Mouse (Mus musculus) v-Abl transformed pro-B cells (cell line): ENCODE results near the gene Rwdd4a.

ENCODE experiments used
- in situ Hi-C, 2 experiments: fragments of 400-800 bp; cut with MboI; formaldehyde crosslinking; loops; one replicate each; pipeline ENCODE4 v1.15.1; 2025; ENCODE audit not compliant: unreplicated experiment in 2 of 2

Rwdd4a gene

GRCm38 (mm10) chr8:47533344-47534125, at the start of gene Rwdd4a, which contains the start of gene Trappc11:
Gene Rwdd4a, plus strand, starts transcription at chr8:47533664.
Gene Trappc11, minus strand, starts transcription at chr8:47533470.
- in situ Hi-C loops, result loop anchor here (5.0 to 25.0 kb wide), 6 partner anchors 144 to 1571 kb away; partner anchors contain the start of genes Cdkn2aip (in 2 of the 2), Ing2 (in 2 of the 2), 1700029J07Rik (in 1 of the 2) and Lrp2bp (in 1 of the 2)

- in situ Hi-C loops, result no loop called here
Measured at GRCm38 (mm10) chr8:47487231-47487630, 46.2 kb upstream of the Rwdd4a start.

DNA sequence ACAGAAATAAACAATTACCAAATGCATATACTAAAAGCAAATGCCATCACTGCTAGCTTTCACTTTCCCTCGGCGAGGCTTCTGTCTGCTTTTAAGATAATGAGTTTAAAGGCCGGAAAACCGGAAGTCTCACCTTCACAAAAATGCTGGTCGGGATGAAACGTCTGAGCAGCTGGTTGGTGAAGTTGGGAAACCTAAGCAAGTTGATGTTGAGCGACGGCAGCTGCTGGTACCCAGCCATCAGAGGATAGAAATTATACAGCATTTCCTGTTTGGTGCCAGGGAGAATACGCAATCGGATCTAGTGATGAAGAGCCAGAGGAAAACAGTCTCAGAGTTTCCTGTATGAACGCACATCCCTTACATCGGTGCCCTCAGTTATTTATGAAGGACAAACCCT, 40.4 kb upstream of the Rwdd4a start:
- in situ Hi-C loops, result no loop called here

GRCm38 (mm10) chr8:47494602-47495153, 38.8 kb upstream of the Rwdd4a start:
- in situ Hi-C loops, result no loop called here

- in situ Hi-C loops, result no loop called here
Measured at GRCm38 (mm10) chr8:47495428-47495827, 38.0 kb upstream of the Rwdd4a start.

DNA sequence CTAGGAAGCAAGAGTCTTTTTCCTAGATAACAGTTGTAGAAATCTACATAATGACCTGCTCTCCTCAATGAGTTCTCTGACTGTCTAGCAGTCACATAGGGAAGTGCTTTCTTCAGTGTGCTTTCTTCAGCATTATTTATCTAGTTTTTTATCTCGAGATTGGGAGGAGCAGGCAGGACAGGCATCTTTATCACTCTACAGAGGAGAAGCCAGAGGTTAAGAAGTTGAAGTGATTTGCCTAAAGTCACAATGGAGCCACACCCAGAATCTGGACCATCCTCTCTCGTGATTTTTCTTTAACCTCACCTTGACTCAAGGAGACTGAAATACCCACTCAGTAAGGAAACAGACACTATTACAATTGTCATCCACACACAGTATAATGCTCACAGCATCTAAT, 31.5 kb upstream of the Rwdd4a start:
- in situ Hi-C loops, result no loop called here

GRCm38 (mm10) chr8:47502546-47502945, 30.9 kb upstream of the Rwdd4a start:
- in situ Hi-C loops, result no loop called here

GRCm38 (mm10) chr8:47505431-47505830, 28.0 kb upstream of the Rwdd4a start:
- in situ Hi-C loops, result no loop called here

DNA sequence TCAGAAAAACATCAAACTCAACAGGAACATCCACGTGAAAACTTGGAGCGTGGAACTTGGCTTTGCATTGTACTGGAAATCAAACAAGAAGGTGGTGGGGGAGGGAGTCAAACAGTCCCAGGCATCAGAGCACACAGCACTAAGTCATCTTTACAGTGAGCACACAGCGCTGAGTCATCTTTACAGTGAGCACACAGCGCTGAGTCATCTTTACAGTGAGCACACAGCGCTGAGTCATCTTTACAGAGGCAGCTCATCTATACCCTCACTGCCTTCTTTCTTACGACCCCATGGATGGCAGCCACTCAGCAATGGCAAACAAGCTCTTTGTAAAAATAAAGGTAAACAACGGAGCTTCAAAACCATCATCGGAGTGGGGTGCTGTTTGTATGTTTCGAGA, 22.5 kb upstream of the Rwdd4a start:
- in situ Hi-C loops, result no loop called here

DNA sequence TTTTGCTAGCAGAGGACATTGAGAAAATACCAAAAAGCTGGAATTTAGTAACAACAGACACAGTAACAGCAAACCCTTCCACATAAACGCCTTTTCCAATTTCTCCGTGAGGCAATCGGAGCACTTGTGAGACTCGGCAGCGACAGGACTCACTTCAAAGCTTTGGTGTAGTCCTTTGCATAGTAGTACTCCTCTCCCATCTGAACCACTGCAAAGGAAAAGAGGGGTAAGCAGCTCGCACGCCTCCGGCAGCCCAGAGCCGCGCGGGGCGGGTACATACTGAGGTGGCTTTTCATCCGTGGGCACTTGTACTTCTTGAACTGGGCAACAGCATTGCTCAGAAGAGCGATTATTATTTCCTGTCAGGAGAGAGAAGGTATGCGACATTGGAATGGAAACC, 19.9 kb upstream of the Rwdd4a start:
- in situ Hi-C loops, result no loop called here

GRCm38 (mm10) chr8:47528094-47528493, 5.4 kb upstream of the Rwdd4a start:
- in situ Hi-C loops, result loop anchor here (25.0 kb wide), 4 partner anchors 459 to 1566 kb away; partner anchors contain the start of genes 1700029J07Rik (in 1 of the 2), Lrp2bp (in 1 of the 2), Ufsp2 (in 1 of the 2) and Wwc2 (in 1 of the 2)

GRCm38 (mm10) chr8:47538323-47538722, 4.9 kb downstream of the Rwdd4a start:
- in situ Hi-C loops, result loop anchor here (25.0 kb wide), 4 partner anchors 449 to 1576 kb away; partner anchors contain the start of genes 1700029J07Rik (in 1 of the 2), Lrp2bp (in 1 of the 2), Ufsp2 (in 1 of the 2) and Wwc2 (in 1 of the 2)

GRCm38 (mm10) chr8:47542746-47543145, 9.3 kb downstream of the Rwdd4a start:
- in situ Hi-C loops, result loop anchor here (25.0 kb wide), 4 partner anchors 445 to 1580 kb away; partner anchors contain the start of genes 1700029J07Rik (in 1 of the 2), Lrp2bp (in 1 of the 2), Ufsp2 (in 1 of the 2) and Wwc2 (in 1 of the 2)

DNA sequence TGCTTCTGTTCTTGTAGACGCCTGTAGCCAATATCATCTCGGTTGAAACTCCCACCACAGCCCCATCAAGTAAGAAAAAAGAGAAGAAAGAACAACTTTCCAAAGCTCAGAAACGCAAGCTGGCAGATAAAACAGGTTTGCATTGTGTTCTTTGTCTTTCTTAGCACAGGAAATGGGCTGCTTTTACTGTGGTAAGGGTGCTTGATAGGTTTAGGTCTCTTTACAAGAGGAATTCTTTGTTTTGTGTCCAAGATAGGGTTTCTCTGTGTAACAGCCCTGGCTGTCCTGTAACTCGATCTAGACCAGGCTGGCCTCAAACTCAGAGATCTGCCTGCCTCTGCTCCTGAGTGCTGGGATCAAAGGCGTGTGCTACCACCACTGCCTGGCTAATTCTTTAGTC, 10.6 kb downstream of the Rwdd4a start:
- in situ Hi-C loops, result loop anchor here (25.0 kb wide), 4 partner anchors 443 to 1582 kb away; partner anchors contain the start of genes 1700029J07Rik (in 1 of the 2), Lrp2bp (in 1 of the 2), Ufsp2 (in 1 of the 2) and Wwc2 (in 1 of the 2)

DNA sequence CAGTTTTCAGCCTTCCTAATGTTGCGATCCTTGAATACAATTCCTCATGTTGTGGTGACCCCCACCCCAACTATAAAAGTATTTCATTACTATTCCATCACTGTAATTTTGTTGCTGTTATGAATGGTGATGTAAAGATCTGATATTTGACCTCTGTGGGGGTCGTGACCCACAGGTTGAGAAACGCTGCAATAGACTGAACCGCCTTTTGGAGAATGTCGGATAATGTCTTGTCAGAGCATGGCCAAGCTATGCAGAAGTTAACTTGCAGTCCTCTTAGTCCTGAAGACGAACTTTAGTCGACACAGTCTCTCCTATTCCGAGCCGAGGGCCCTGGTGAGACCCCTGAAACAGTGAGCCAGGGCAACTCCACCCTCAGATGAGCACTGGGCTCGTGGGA, 13.6 kb downstream of the Rwdd4a start:
- in situ Hi-C loops, result loop anchor here (25.0 kb wide), 4 partner anchors 440 to 1585 kb away; partner anchors contain the start of genes 1700029J07Rik (in 1 of the 2), Lrp2bp (in 1 of the 2), Ufsp2 (in 1 of the 2) and Wwc2 (in 1 of the 2)

DNA sequence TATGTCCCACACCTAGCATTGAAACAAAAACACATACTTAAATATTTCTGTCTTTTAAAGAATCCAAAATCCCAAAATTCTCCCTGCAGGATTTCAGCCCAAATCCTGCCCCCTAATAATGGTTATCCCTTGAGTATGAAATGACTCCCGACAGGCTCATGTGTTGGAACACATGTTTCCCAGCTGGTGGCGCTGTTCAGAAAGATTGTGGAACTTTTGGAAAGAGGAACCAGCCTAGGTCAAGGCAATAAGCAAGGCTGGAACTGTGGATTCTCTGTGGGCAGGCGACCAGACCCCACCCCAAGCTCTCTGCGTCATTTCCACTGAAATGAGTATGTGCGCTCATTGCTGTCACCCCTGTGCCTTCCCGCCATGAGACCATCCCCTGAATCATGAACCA, 20.1 kb downstream of the Rwdd4a start:
- in situ Hi-C loops, result no loop called here

DNA sequence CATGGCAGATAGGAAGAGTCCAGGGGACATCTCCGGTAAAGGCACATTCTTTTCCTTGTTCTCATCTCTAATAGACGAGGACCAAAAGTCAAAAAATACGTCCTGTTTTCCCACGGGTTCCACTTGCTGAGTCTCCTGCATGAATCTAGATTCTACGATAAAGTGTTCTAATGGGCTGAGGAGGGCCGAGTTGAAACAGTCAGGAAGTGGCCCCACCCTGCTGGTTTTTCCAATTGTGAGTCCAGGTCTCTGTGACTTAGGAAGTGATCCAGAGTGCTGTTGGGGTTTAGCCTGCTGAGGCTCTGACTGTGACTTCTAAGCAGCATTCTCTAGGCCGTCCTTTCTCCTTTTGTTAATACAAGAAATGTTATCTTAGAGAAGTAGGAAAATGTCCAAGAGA, 23.0 kb downstream of the Rwdd4a start:
- in situ Hi-C loops, result no loop called here

DNA sequence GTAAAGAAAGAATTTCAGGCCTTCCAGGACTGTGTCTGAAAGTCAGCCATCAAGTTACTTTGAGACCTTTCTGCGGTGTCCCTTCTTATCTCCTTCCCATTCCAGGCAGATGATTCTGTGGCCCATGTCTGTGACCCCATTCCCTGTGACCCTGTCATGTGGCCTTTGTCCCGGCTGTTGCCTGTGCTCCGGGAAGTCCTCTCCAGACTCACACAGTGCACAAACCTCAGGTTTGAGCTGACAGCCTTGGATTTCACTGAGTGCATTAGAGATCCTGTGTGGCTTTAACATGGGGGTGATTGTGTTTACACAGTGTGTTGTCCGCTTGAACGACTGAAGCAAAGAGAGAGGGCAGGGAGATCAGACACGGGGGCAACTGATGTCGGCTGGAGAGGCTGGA, 24.8 kb downstream of the Rwdd4a start:
- in situ Hi-C loops, result no loop called here

DNA sequence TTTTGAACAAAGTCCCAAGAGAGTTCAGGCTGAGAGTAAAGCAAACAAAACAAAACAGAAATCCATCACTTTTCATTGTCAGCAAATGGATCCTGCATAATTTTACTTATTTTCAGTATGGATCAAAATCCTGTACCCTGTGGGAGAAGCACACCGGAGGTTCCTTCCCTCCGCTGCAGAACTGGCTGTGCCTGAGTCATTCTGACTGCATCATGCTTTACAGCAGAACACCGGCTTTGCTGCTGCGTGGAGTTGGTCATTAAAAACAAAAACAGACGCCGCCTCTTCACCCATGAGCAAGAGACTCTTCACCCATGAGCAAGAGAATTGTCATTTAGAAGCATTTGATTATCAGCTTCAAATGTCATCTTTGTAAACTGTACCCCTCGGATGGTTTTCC, 27.3 kb downstream of the Rwdd4a start:
- in situ Hi-C loops, result no loop called here

GRCm38 (mm10) chr8:47566551-47566950, 33.1 kb downstream of the Rwdd4a start:
- in situ Hi-C loops, result no loop called here

GRCm38 (mm10) chr8:47568098-47568497, 34.6 kb downstream of the Rwdd4a start:
- in situ Hi-C loops, result no loop called here
